Mouse (Mus musculus): Measurements from ENCODE around the gene A630089N07Rik.
"Not testable (repeated sequence)": the region's sequence is repeated elsewhere in the genome, so short reads cannot be mapped to it uniquely, and the experiment has no call there.

A630089N07Rik gene

DNA sequence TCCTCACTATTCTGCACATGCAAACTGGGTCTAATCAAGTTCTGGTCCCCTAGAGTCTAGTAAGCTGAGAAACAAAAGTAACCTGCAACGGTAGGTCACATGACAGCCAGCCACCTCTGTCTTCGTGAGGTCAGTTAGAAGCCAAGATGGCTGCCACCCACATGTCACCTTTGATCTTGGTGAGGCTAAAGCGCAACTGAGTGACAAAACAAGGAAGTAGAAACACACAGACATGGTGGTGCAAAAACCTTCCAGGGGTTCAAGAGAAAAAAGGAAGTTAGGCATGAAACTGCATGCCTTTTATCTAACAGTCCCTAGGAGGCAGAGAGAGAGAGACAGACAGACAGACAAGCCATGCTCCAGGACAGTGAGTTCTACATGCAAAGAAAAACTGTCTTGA lies 60.2 kb downstream of the A630089N07Rik start:
- Histone ChIP-seq H3K4me1 (replicated peaks; ENCODE audit: low read depth, low read length) (no peaks in the 10 kb centered on the region), H3K36me3 (ENCODE audit: insufficient read depth, low read length) (peaks cover 15% of the 10 kb centered on the region)
- TF ChIP-seq POU5F1 (IDR thresholded peaks at IDR 0.05; ENCODE audit: borderline replicate concordance, low read length): no peak
- TF ChIP-seq NANOG (IDR thresholded peaks at IDR 0.05; ENCODE audit: borderline replicate concordance, low read length): no peak
- TF ChIP-seq CTCF (conservative IDR thresholded peaks at IDR 0.05; ENCODE audit: low read length): no peak

DNA sequence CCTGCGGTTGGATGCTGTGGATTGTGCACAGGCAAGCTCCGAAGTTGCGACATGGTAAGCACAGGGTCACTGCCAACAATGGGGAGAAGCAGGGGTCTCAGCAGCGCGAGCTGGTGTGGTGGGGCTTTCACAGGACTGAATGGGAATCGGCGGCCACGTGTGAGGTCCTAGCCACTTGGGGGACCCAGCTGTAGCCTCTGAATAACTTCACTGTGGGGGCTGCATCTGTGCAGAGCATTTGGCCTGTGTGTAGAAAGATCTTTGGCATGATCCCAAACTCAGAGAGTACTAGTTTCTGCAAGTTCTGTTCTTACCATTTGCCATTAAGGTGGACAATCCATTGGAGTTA lies 84.9 kb downstream of the A630089N07Rik start:
- peaks cover 38% of the 10 kb centered on the region for H3K9me3 ChIP-seq (ENCODE audit: low read length)
- H3K4me3 ChIP-seq (replicated peaks; ENCODE audit: low read length): peak overlapping the region; percentile 82
- H3K36me3 ChIP-seq (ENCODE audit: insufficient read depth, low read length): peaks cover 28% of the 10 kb centered on the region
- peaks cover 31% of the 10 kb centered on the region for H3K4me1 ChIP-seq (replicated peaks; ENCODE audit: low read depth, low read length)
- not testable (repeated sequence) for H3K27me3 ChIP-seq (ENCODE audit: insufficient read depth, low read length)

More for the DNA sequence above, 60.2 kb downstream of the A630089N07Rik start:
- H3K4me3 ChIP-seq (replicated peaks; ENCODE audit: low read length): no peak overlapping the region
- peaks cover 69% of the 10 kb centered on the region for H3K9me3 ChIP-seq (ENCODE audit: low read length)
- no peaks in the 10 kb centered on the region for H3K27me3 ChIP-seq (ENCODE audit: insufficient read depth, low read length)

DNA sequence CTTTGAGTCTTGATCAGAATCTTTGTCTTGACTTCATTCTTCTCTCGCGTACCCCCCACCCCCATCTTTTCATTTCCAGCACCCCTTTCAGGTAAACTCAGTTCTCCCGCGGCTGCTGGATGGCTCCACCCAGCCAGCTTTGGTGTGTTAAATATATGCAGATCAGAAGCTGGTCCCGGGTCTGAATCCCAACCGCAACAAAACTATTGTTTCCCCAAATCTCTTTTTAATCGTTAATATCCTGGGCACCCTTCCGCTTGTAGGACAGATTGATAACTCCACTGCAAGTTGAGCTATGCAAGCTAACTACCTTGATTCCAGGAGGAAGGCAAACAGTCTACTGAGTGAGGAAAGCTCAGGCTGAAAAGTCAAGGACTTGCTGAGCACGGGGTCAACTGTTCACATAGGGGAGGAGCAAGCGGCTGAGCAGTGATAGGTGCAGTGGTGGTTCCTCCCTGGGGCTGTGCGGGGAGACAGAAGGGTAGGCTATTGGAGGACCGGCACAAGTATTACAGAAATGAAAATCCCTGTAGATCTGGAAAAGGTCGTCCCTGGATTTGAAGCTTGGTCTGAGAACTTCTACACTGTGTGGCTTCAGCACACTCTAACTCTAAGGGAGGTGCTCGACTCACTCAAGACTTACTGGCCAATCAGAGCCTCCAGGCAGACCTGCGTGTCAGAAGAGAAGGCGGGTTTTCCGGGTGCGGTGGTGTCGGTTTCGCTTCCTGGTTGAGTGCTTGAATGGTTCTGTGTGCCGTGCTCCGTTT lies 85.5 kb downstream of the A630089N07Rik start, which contains the start of gene B230307C23Rik:
Gene B230307C23Rik (plus strand): TSS at position 700 of the 767 bp plus-strand sequence.
- Histone ChIP-seq H3K9me3 (ENCODE audit: low read length) (peaks cover 32% of the 10 kb centered on the region), H3K36me3 (ENCODE audit: insufficient read depth, low read length) (peaks cover 22% of the 10 kb centered on the region), H3K27me3 (ENCODE audit: insufficient read depth, low read length) (no peaks in the 10 kb centered on the region), H3K4me3 (replicated peaks; ENCODE audit: low read length) (peak within 1 kb of the TSS; percentile 82), H3K4me1 (replicated peaks; ENCODE audit: low read depth, low read length) (peaks cover 31% of the 10 kb centered on the region)
- no peak for TF ChIP-seq CTCF (conservative IDR thresholded peaks at IDR 0.05; ENCODE audit: low read length)
- no peak for TF ChIP-seq NANOG (IDR thresholded peaks at IDR 0.05; ENCODE audit: borderline replicate concordance, low read length)
- no peak for TF ChIP-seq POU5F1 (IDR thresholded peaks at IDR 0.05; ENCODE audit: borderline replicate concordance, low read length)

DNA sequence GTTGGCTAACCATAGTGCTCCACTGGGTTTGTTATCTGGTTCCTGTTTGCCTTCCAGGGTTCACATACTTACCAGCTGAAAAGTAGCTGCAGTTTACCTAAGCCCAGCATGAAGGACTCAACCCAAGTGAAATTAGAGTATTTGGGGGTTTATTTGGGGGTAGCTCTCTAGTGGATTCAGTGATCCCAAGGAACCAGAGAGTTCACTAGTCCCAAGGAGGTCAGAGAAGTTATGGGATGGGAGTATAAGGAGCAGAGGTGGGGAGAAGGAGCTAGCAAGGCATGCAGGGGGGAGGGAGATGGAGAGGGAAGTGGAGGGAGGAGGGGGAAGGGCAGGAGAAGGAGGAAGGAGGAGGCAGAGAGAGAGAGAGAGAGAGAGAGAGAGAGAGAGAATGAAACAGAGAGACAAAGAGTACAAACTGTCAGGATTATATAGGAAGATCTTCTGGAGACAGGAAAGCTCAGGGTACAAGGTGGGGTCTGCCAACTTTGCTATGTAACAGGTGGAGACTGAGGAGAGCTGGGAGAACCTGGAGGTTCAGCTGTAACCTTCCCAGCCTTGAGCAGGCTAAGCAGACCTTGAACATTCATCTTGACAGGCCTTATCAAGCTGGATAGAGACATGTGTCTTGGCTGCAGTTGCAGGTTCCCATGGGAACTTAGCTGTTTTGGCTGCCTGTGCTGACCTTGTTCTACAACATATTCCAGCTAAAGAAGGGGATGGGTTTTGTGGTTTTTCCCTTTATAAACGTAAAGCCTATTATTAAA lies 86.2 kb downstream of the A630089N07Rik start:
- H3K27me3 ChIP-seq (ENCODE audit: insufficient read depth, low read length): no peaks in the 10 kb centered on the region
- peaks cover 31% of the 10 kb centered on the region for H3K4me1 ChIP-seq (replicated peaks; ENCODE audit: low read depth, low read length)
- H3K4me3 ChIP-seq (replicated peaks; ENCODE audit: low read length): peak overlapping the region; percentile 82
- TF ChIP-seq CTCF (conservative IDR thresholded peaks at IDR 0.05; ENCODE audit: low read length) (no peak), NANOG (IDR thresholded peaks at IDR 0.05; ENCODE audit: borderline replicate concordance, low read length) (no peak), POU5F1 (IDR thresholded peaks at IDR 0.05; ENCODE audit: borderline replicate concordance, low read length) (no peak)
- H3K9me3 ChIP-seq (ENCODE audit: low read length): peaks cover 26% of the 10 kb centered on the region
- peaks cover 22% of the 10 kb centered on the region for H3K36me3 ChIP-seq (ENCODE audit: insufficient read depth, low read length)

DNA sequence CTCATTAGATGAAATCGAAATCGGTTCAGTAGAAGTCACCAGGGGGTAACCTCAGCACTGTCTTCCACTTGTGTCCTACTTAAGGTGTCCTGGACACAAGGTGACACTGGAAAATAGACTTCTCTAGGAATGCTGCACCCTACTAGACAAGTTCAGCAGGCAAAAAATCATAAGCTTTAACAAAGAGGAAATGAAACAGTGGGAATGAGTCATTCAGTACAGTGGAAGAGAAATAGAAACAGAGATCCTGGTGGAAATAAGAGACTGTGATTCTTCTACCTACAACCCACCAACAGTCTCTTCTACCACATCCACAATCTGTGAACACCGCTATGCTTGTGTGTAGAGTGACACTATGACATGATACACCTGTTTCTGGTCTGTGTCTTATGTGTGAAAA lies 89.8 kb downstream of the A630089N07Rik start:
- H3K36me3 ChIP-seq (ENCODE audit: insufficient read depth, low read length); H3K4me3 ChIP-seq (replicated peaks; ENCODE audit: low read length); H3K27me3 ChIP-seq (ENCODE audit: insufficient read depth, low read length); H3K9me3 ChIP-seq (ENCODE audit: low read length): not testable (repeated sequence)
- peaks cover 12% of the 10 kb centered on the region for H3K4me1 ChIP-seq (replicated peaks; ENCODE audit: low read depth, low read length)

DNA sequence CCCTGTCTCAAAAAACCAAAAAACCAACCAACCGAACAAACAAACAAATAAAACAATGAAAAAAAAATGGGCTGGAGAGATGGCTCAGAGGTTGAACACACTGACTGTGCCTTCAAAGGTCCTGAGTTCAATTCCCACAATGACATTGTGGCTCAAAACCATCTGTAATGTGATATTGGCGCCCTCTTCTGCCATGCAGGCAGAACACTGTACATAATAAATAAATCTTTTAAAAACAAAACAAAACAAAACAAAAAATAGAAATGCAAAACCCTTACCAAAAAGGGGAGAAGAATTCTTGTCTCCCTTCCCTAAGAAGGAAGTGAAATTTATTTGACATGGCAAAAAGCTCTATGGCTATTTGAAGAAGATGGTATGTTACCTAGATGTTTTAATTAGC lies 90.7 kb downstream of the A630089N07Rik start:
- Histone ChIP-seq H3K9me3 (ENCODE audit: low read length) (no peaks in the 10 kb centered on the region), H3K27me3 (ENCODE audit: insufficient read depth, low read length) (no peaks in the 10 kb centered on the region), H3K4me1 (replicated peaks; ENCODE audit: low read depth, low read length) (peaks cover 12% of the 10 kb centered on the region), H3K4me3 (replicated peaks; ENCODE audit: low read length) (no peak overlapping the region), H3K36me3 (ENCODE audit: insufficient read depth, low read length) (no peaks in the 10 kb centered on the region)
- no peak for TF ChIP-seq POU5F1 (IDR thresholded peaks at IDR 0.05; ENCODE audit: borderline replicate concordance, low read length)
- no peak for TF ChIP-seq NANOG (IDR thresholded peaks at IDR 0.05; ENCODE audit: borderline replicate concordance, low read length)
- no peak for TF ChIP-seq CTCF (conservative IDR thresholded peaks at IDR 0.05; ENCODE audit: low read length)

DNA sequence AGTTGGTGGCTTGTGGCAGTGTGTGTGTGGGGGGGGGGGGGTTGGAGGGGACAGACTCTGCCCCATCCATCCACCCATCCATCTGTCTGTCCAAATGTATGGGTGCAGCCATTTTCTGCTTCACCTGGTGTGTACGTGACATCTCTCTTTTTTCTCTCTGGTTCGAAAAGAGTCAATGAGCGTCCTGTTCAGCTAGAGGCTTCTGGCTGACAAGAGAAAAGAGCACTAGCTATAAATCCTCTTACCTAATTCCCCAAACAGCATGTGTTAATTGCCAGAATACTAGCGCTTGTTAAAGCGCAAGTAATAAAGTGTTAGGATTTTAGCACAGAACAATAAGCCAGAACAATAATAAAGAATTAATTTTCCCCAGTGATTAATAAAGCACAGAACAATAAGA lies 97.7 kb downstream of the A630089N07Rik start:
- TF ChIP-seq POU5F1 (IDR thresholded peaks at IDR 0.05; ENCODE audit: borderline replicate concordance, low read length) (no peak), NANOG (IDR thresholded peaks at IDR 0.05; ENCODE audit: borderline replicate concordance, low read length) (no peak)
- no peaks in the 10 kb centered on the region for H3K36me3 ChIP-seq (ENCODE audit: insufficient read depth, low read length)
- no peaks in the 10 kb centered on the region; the same call in 1 of the 2 replicates for H3K4me1 ChIP-seq (replicated peaks; ENCODE audit: low read depth, low read length)
- no peak overlapping the region for H3K4me3 ChIP-seq (replicated peaks; ENCODE audit: low read length)
- no peaks in the 10 kb centered on the region for H3K9me3 ChIP-seq (ENCODE audit: low read length)
- H3K27me3 ChIP-seq (ENCODE audit: insufficient read depth, low read length): no peaks in the 10 kb centered on the region

DNA sequence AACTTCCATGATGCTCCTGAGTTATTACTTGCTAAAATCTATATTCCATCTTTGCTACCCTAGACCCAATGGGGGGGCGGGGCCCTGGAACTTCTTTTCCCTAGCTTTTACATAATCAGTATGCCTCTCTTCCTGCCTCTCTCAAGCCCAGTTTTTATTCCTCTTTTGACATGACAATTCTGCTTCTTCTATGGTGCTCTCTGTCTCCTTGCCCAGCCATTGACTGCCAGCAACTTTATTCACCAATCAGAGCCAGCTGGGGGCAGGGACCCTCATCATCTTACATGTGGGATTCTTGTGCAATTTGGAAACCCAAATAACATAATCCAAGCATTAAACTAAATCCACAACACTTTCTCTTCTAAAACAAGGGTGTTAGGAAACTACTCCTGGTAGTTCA lies 100.9 kb downstream of the A630089N07Rik start:
- H3K9me3 ChIP-seq (ENCODE audit: low read length): no peaks in the 10 kb centered on the region
- no peaks in the 10 kb centered on the region for H3K4me1 ChIP-seq (replicated peaks; ENCODE audit: low read depth, low read length)
- H3K27me3 ChIP-seq (ENCODE audit: insufficient read depth, low read length): no peaks in the 10 kb centered on the region
- H3K36me3 ChIP-seq (ENCODE audit: insufficient read depth, low read length): no peaks in the 10 kb centered on the region
- H3K4me3 ChIP-seq (replicated peaks; ENCODE audit: low read length): no peak overlapping the region
- TF ChIP-seq CTCF (conservative IDR thresholded peaks at IDR 0.05; ENCODE audit: low read length) (no peak), POU5F1 (IDR thresholded peaks at IDR 0.05; ENCODE audit: borderline replicate concordance, low read length) (no peak), NANOG (IDR thresholded peaks at IDR 0.05; ENCODE audit: borderline replicate concordance, low read length) (no peak)

DNA sequence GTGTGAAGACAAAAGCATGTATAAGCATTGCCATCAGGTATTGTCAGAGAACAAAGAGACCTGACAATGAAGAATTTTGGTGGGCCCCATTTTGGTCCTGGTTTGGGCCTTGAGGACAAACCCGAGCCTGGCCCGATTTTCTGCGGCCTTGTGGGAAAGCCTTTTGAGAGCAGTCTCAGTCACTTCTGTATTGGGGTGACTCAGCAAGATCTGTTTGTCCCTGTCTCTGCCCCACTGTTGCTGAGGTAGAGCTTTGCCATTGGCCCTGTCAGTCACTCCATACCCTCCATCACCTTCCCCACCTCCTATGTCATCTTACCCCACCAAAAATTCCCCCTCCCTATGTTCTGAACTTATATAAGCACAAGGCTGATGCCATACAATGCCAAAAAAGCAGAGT lies 104.5 kb downstream of the A630089N07Rik start:
- Histone ChIP-seq H3K4me1 (replicated peaks; ENCODE audit: low read depth, low read length) (no peaks in the 10 kb centered on the region), H3K4me3 (replicated peaks; ENCODE audit: low read length) (no peak overlapping the region), H3K27me3 (ENCODE audit: insufficient read depth, low read length) (no peaks in the 10 kb centered on the region), H3K36me3 (ENCODE audit: insufficient read depth, low read length) (no peaks in the 10 kb centered on the region), H3K9me3 (ENCODE audit: low read length) (no peaks in the 10 kb centered on the region)
- TF ChIP-seq NANOG (IDR thresholded peaks at IDR 0.05; ENCODE audit: borderline replicate concordance, low read length) (no peak), POU5F1 (IDR thresholded peaks at IDR 0.05; ENCODE audit: borderline replicate concordance, low read length) (no peak), CTCF (conservative IDR thresholded peaks at IDR 0.05; ENCODE audit: low read length) (no peak)

Data from E14TG2a.4 (cell line).